Mouse (Mus musculus): ENCODE results near the gene Srrm1. TPM values are rescaled to one million over a fixed set of nuclear protein-coding genes. Genes with fewer than 3 reads are reported as not detected.

Gene Srrm1
- polyA plus RNA-seq, 1 experiment from 2014 or later: 179 TPM

GRCm38 (mm10) chr4:135391014-135391413 lies 37.9 kb upstream of the Srrm1 start:
- WGBS: 81% methylated on average over 6 of the region's 6 CpGs
- Histone ChIP-seq H3K27me3 (ENCODE audit: control insufficient read depth, insufficient read depth, low read length) (no peaks in the 10 kb centered on the region), H3K4me2 (ENCODE audit: low read length) (no peak overlapping the region), H3K9ac (replicated peaks; ENCODE audit: low read length) (no peak overlapping the region), H3K27ac (replicated peaks; ENCODE audit: low read depth, low read length) (no peak overlapping the region), H3K36me3 (ENCODE audit: control insufficient read depth, insufficient read depth, low read length) (no peaks in the 10 kb centered on the region), H3K4me3 (replicated peaks; ENCODE audit: low read depth, low read length) (no peak overlapping the region), H3K4me1 (ENCODE audit: control insufficient read depth, insufficient read depth, low read length) (no peaks in the 10 kb centered on the region), H3K9me3 (ENCODE audit: control insufficient read depth, low read length) (no peaks in the 10 kb centered on the region)
- no peak for DNase-seq
- ATAC-seq (ENCODE audit: low FRiP score, low TSS enrichment): no peak

- Histone ChIP-seq H3K9ac (replicated peaks; ENCODE audit: low read length) (no peak overlapping the region), H3K9me3 (ENCODE audit: control insufficient read depth, low read length) (no peaks in the 10 kb centered on the region), H3K4me1 (ENCODE audit: control insufficient read depth, insufficient read depth, low read length) (no peaks in the 10 kb centered on the region), H3K4me3 (replicated peaks; ENCODE audit: low read depth, low read length) (no peak overlapping the region), H3K27me3 (ENCODE audit: control insufficient read depth, insufficient read depth, low read length) (no peaks in the 10 kb centered on the region), H3K36me3 (ENCODE audit: control insufficient read depth, insufficient read depth, low read length) (no peaks in the 10 kb centered on the region), H3K27ac (replicated peaks; ENCODE audit: low read depth, low read length) (no peak overlapping the region), H3K4me2 (ENCODE audit: low read length) (no peak overlapping the region)
- DNase-seq (peak; percentile 12), ATAC-seq (ENCODE audit: low FRiP score, low TSS enrichment) (no peak)
- WGBS: 66% methylated on average over 10 of the region's 10 CpGs
These were observed 32.5 kb upstream of the Srrm1 start for GRCm38 (mm10) chr4:135385614-135386013.

- Histone ChIP-seq H3K4me1 (ENCODE audit: control insufficient read depth, insufficient read depth, low read length) (no peaks in the 10 kb centered on the region), H3K27me3 (ENCODE audit: control insufficient read depth, insufficient read depth, low read length) (no peaks in the 10 kb centered on the region), H3K36me3 (ENCODE audit: control insufficient read depth, insufficient read depth, low read length) (no peaks in the 10 kb centered on the region), H3K27ac (replicated peaks; ENCODE audit: low read depth, low read length) (no peak overlapping the region), H3K4me2 (ENCODE audit: low read length) (no peak overlapping the region), H3K4me3 (replicated peaks; ENCODE audit: low read depth, low read length) (no peak overlapping the region), H3K9ac (replicated peaks; ENCODE audit: low read length) (no peak overlapping the region), H3K9me3 (ENCODE audit: control insufficient read depth, low read length) (no peaks in the 10 kb centered on the region)
- DNase-seq: peak; percentile 94
- no peak for ATAC-seq (ENCODE audit: low FRiP score, low TSS enrichment)
- WGBS: 4% methylated on average over 14 of the region's 14 CpGs
These were observed 29.2 kb upstream of the Srrm1 start for GRCm38 (mm10) chr4:135382316-135382715.

- DNase-seq (no peak), ATAC-seq (ENCODE audit: low FRiP score, low TSS enrichment) (no peak)
- Histone ChIP-seq H3K36me3 (ENCODE audit: control insufficient read depth, insufficient read depth, low read length) (no peaks in the 10 kb centered on the region), H3K9ac (replicated peaks; ENCODE audit: low read length) (no peak overlapping the region), H3K4me1 (ENCODE audit: control insufficient read depth, insufficient read depth, low read length) (no peaks in the 10 kb centered on the region), H3K9me3 (ENCODE audit: control insufficient read depth, low read length) (no peaks in the 10 kb centered on the region), H3K27ac (replicated peaks; ENCODE audit: low read depth, low read length) (no peak overlapping the region), H3K4me3 (replicated peaks; ENCODE audit: low read depth, low read length) (no peak overlapping the region), H3K27me3 (ENCODE audit: control insufficient read depth, insufficient read depth, low read length) (no peaks in the 10 kb centered on the region), H3K4me2 (ENCODE audit: low read length) (no peak overlapping the region)
- WGBS: 45% methylated on average over 8 of the region's 8 CpGs
These were observed 28.2 kb upstream of the Srrm1 start for GRCm38 (mm10) chr4:135381355-135381754.

GRCm38 (mm10) chr4:135377241-135377640 lies 24.1 kb upstream of the Srrm1 start:
- DNase-seq (no peak), ATAC-seq (ENCODE audit: low FRiP score, low TSS enrichment) (no peak)
- Histone ChIP-seq H3K4me3 (replicated peaks; ENCODE audit: low read depth, low read length) (no peak overlapping the region), H3K4me2 (ENCODE audit: low read length) (no peak overlapping the region), H3K4me1 (ENCODE audit: control insufficient read depth, insufficient read depth, low read length) (no peaks in the 10 kb centered on the region), H3K36me3 (ENCODE audit: control insufficient read depth, insufficient read depth, low read length) (no peaks in the 10 kb centered on the region), H3K9ac (replicated peaks; ENCODE audit: low read length) (no peak overlapping the region), H3K27me3 (ENCODE audit: control insufficient read depth, insufficient read depth, low read length) (no peaks in the 10 kb centered on the region), H3K9me3 (ENCODE audit: control insufficient read depth, low read length) (no peaks in the 10 kb centered on the region), H3K27ac (replicated peaks; ENCODE audit: low read depth, low read length) (no peak overlapping the region)
- 83% methylated on average over 11 of the region's 11 CpGs for WGBS

- 68% methylated on average over 3 of the region's 3 CpGs for WGBS
- DNase-seq (no peak), ATAC-seq (ENCODE audit: low FRiP score, low TSS enrichment) (no peak)
- H3K27me3 ChIP-seq (ENCODE audit: control insufficient read depth, insufficient read depth, low read length): no peaks in the 10 kb centered on the region
- H3K4me3 ChIP-seq (replicated peaks; ENCODE audit: low read depth, low read length): no peak overlapping the region
- no peak overlapping the region for H3K27ac ChIP-seq (replicated peaks; ENCODE audit: low read depth, low read length)
- H3K9ac ChIP-seq (replicated peaks; ENCODE audit: low read length): no peak overlapping the region
- no peaks in the 10 kb centered on the region for H3K4me1 ChIP-seq (ENCODE audit: control insufficient read depth, insufficient read depth, low read length)
- no peak overlapping the region for H3K4me2 ChIP-seq (ENCODE audit: low read length)
- no peaks in the 10 kb centered on the region for H3K36me3 ChIP-seq (ENCODE audit: control insufficient read depth, insufficient read depth, low read length)
- no peaks in the 10 kb centered on the region for H3K9me3 ChIP-seq (ENCODE audit: control insufficient read depth, low read length)
These were observed 22.3 kb upstream of the Srrm1 start for GRCm38 (mm10) chr4:135375444-135375843.

GRCm38 (mm10) chr4:135373299-135373698 lies 20.2 kb upstream of the Srrm1 start:
- H3K9ac ChIP-seq (replicated peaks; ENCODE audit: low read length): no peak overlapping the region
- H3K27ac ChIP-seq (replicated peaks; ENCODE audit: low read depth, low read length): no peak overlapping the region
- no peaks in the 10 kb centered on the region for H3K9me3 ChIP-seq (ENCODE audit: control insufficient read depth, low read length)
- H3K4me3 ChIP-seq (replicated peaks; ENCODE audit: low read depth, low read length): no peak overlapping the region
- H3K4me2 ChIP-seq (ENCODE audit: low read length): no peak overlapping the region
- H3K36me3 ChIP-seq (ENCODE audit: control insufficient read depth, insufficient read depth, low read length): no peaks in the 10 kb centered on the region
- 81% methylated on average over 5 of the region's 5 CpGs for WGBS
- ATAC-seq (ENCODE audit: low FRiP score, low TSS enrichment) (no peak), DNase-seq (no peak)
- no peaks in the 10 kb centered on the region for H3K27me3 ChIP-seq (ENCODE audit: control insufficient read depth, insufficient read depth, low read length)
- H3K4me1 ChIP-seq (ENCODE audit: control insufficient read depth, insufficient read depth, low read length): no peaks in the 10 kb centered on the region

- no peak overlapping the region for H3K4me3 ChIP-seq (replicated peaks; ENCODE audit: low read depth, low read length)
- H3K36me3 ChIP-seq (ENCODE audit: control insufficient read depth, insufficient read depth, low read length): no peaks in the 10 kb centered on the region
- H3K9ac ChIP-seq (replicated peaks; ENCODE audit: low read length): no peak overlapping the region
- DNase-seq: no peak
- H3K4me2 ChIP-seq (ENCODE audit: low read length): no peak overlapping the region
- ATAC-seq (ENCODE audit: low FRiP score, low TSS enrichment): no peak
- H3K27ac ChIP-seq (replicated peaks; ENCODE audit: low read depth, low read length): no peak overlapping the region
- WGBS: 81% methylated on average over 11 of the region's 11 CpGs
- no peaks in the 10 kb centered on the region for H3K27me3 ChIP-seq (ENCODE audit: control insufficient read depth, insufficient read depth, low read length)
- no peaks in the 10 kb centered on the region for H3K9me3 ChIP-seq (ENCODE audit: control insufficient read depth, low read length)
- no peaks in the 10 kb centered on the region for H3K4me1 ChIP-seq (ENCODE audit: control insufficient read depth, insufficient read depth, low read length)
These were observed 17.3 kb upstream of the Srrm1 start for GRCm38 (mm10) chr4:135370372-135370771.

- Histone ChIP-seq H3K27me3 (ENCODE audit: control insufficient read depth, insufficient read depth, low read length) (no peaks in the 10 kb centered on the region), H3K9me3 (ENCODE audit: control insufficient read depth, low read length) (no peaks in the 10 kb centered on the region), H3K4me1 (ENCODE audit: control insufficient read depth, insufficient read depth, low read length) (no peaks in the 10 kb centered on the region), H3K9ac (replicated peaks; ENCODE audit: low read length) (no peak overlapping the region), H3K4me3 (replicated peaks; ENCODE audit: low read depth, low read length) (no peak overlapping the region), H3K36me3 (ENCODE audit: control insufficient read depth, insufficient read depth, low read length) (no peaks in the 10 kb centered on the region), H3K27ac (replicated peaks; ENCODE audit: low read depth, low read length) (no peak overlapping the region), H3K4me2 (ENCODE audit: low read length) (no peak overlapping the region)
- WGBS: 22% methylated on average over 6 of the region's 6 CpGs
- ATAC-seq (ENCODE audit: low FRiP score, low TSS enrichment) (no peak), DNase-seq (no peak)
These were observed 9.7 kb upstream of the Srrm1 start for GRCm38 (mm10) chr4:135362828-135363227.
